ENCODE assay signal across 22 mouse cellular contexts in the genomic region with DNA sequence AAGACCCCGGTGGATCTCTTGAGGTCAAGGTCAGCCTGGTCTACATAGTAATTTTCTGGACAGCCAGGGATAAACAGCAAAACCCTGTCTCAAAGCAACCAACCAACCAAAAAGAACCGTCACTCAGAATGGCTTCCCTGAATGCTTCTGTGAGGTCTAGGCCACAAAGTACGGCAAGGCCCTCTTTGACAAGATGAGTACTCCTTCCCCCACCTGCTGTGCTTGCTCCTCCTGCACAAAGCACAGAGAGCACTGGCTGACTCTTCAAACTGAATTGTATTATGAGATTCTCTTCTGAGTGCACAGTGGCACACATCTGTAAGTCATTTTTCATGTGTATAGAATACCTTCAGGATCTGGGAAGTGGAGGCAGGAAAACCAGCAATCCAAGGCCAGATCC. TPM values are rescaled to one million over a fixed set of nuclear protein-coding genes. Genes with fewer than 3 reads are reported as not detected.
DNase-seq lines count a peak whose midpoint lies in the region; TF ChIP-seq lines count a peak whose summit lies in the region.
"Had no signal": no experiment of that assay in that cellular context is flagged by ENCODE, and none has a peak within 500 bp of the region (broad histone marks: within the 10 kb centered on the region; RNA-seq: fewer than 3 reads in every experiment).

No protein-coding gene starts in this region.

- in situ Hi-C loops in ES-E14 (cut with MboI; ENCODE audit: low sequenced_read_pairs in 2 of 2, unreplicated experiment in 2 of 2), result loop anchor here (10.0 to 25.0 kb wide), 2 partner anchors 210 to 213 kb away; a partner anchor contains a TSS

- no peak overlapping the region for H3K9ac ChIP-seq in ES-E14 (ENCODE audit: insufficient read depth, low read depth, low read length, poor library complexity, severe bottlenecking)

- peaks cover 0 to 2% of the 10 kb centered on the region in 2 experiments; a peak in 2 of 4 replicates for H3K4me1 ChIP-seq in ES-E14 (ENCODE audit: control insufficient read depth in 2 of 2, insufficient read depth in 2 of 2, low read length in 2 of 2, poor library complexity in 1 of 2)

- DNase-seq in ES-CJ7 (ENCODE audit: low read depth, low spot score) (peak; percentile 66), ES-E14 (ENCODE audit: low read depth, low spot score) (peak; percentile 26), R1 (ENCODE audit: low read depth, low spot score) (peak; percentile 92), ZHBTc4 (ENCODE audit: low read depth, low spot score) (peak; percentile 65)
- DNase-seq in gastrocnemius, postnatal 36 days, result no peak
- DNase-seq in thymus, postnatal 0 days (ENCODE audit: low spot score), result no peak
- no peak for DNase-seq in spleen, postnatal 10 days (ENCODE audit: low spot score in 2 of 2)
- DNase-seq in heart, adult 18-20 months, result no peak
- DNase-seq: adrenal gland, adult 2 months; adrenal gland, adult 8-10 months; adrenal gland, postnatal 10 days; adrenal gland, postnatal 14 days; adrenal gland, postnatal 25 days; adrenal gland, postnatal 36 days; B cell, adult 2 months; cerebellum, adult 11 months; cerebellum, adult 11-12 months; cerebellum, adult 18-20 months; cerebellum, adult 2 months; cerebellum, adult 8-10 months; cerebellum, adult 9-10 months had no signal

- no peak overlapping the region for H3K4me3 ChIP-seq in ES-E14 (ENCODE audit: insufficient read depth in 1 of 2, low read depth in 1 of 2, low read length in 2 of 2, poor library complexity in 1 of 2, severe bottlenecking in 1 of 2)

- peaks cover 23% of the 10 kb centered on the region for H3K36me3 ChIP-seq in ES-E14 (ENCODE audit: control insufficient read depth, insufficient read depth, low read length, poor library complexity, severe bottlenecking)

- intact Hi-C loops in gastrocnemius, postnatal 36 days (cut with DNase I), result no loop called here

- H3K9me3 ChIP-seq in ES-E14 (ENCODE audit: control insufficient read depth, insufficient read depth, low read depth, low read length), result no peaks in the 10 kb centered on the region
- H3K9me3 ChIP-seq: G1E had no signal

- H3K27ac ChIP-seq in ES-E14 (ENCODE audit: insufficient read depth, low read depth, low read length, poor library complexity, severe bottlenecking), result no peak overlapping the region; the same call in 1 of the 2 replicates

TF ChIP-seq in ES-E14, 5 proteins besides CTCF, POLR2A, EP300 and RAD21:
- TF ChIP-seq HCFC1 (IDR thresholded peaks at IDR 0.05; ENCODE audit: borderline replicate concordance, insufficient read depth, low read length), result no peak
- no peak for TF ChIP-seq MAFK (IDR thresholded peaks at IDR 0.05; ENCODE audit: insufficient read depth, low read depth, low read length)
- no peak for TF ChIP-seq ZC3H11A (IDR thresholded peaks at IDR 0.05; ENCODE audit: borderline replicate concordance, low read depth, low read length)
- no peak for TF ChIP-seq ZNF384 (IDR thresholded peaks at IDR 0.05; ENCODE audit: low read depth, low read length)
- TF ChIP-seq CHD2 (IDR thresholded peaks at IDR 0.05; ENCODE audit: low read depth, low read length), result no peak

RNA-seq across cellular contexts. Expression of a gene that starts 19.7 kb away (rescaled TPM):
- total RNA-seq in ES-E14 (2012; rRNA removed), result 56.9 and 64.3 TPM in 2 replicates
- total RNA-seq in gastrocnemius, postnatal 36 days (2021), result 10 to 100 TPM; 21.1 to 23.8 TPM
- polyA plus RNA-seq in thymus, postnatal 0 days (2015; fragmentation: Nextera tagmentation; extraction: Ambion mirVana), result 89.4 and 99.1 TPM in 2 replicates
- total RNA-seq in heart, adult 18-20 months (2021), result 10 to 100 TPM; 22.9 to 25.5 TPM

RNA-seq across cellular contexts. Expression of a gene that starts 19.8 kb away (rescaled TPM):
- total RNA-seq in ES-E14 (2012; rRNA removed), result 191 and 204 TPM in 2 replicates
- 10 to 100 TPM; 30.4 to 32.0 TPM for total RNA-seq in gastrocnemius, postnatal 36 days (2021)
- 101 and 104 TPM in 2 replicates for polyA plus RNA-seq in thymus, postnatal 0 days (2015; fragmentation: Nextera tagmentation; extraction: Ambion mirVana)
- 10 to 100 TPM; 54.4 to 56.4 TPM for total RNA-seq in heart, adult 18-20 months (2021)

Comparison
In these comparisons a context has a peak if more than half of its experiments do, and no peak if none do; other contexts are left out.
1. DNase-seq: peak in ES-CJ7 (single experiment), ES-E14 (single experiment), R1 (single experiment) and ZHBTc4 (single experiment); none in gastrocnemius, postnatal 36 days (0 of 2), thymus, postnatal 0 days (single experiment), spleen, postnatal 10 days (0 of 2) and heart, adult 18-20 months (0 of 2).